Mouse (Mus musculus) midbrain, postnatal 0 days (tissue): ENCODE measurements around the gene Gpn2. TPM values are rescaled to one million over a fixed set of nuclear protein-coding genes. Genes with fewer than 3 reads are reported as not detected.

ENCODE experiments used
- ATAC-seq: fragments of 200-750 bp; cut with Nextera tagmentation; 2 replicates; pipeline ENCODE4 v1.8.0; 2017; ENCODE audit warnings: moderate number of reproducible peaks, mild to moderate bottlenecking, moderate TSS enrichment, moderate library complexity; ENCODE audit not compliant: low FRiP score
- DNase-seq: peaks from one replicate; pipeline ENCODE4 v3.0.0-alpha.2; 2015; ENCODE audit warnings: low spot score
- H3K27ac ChIP-seq: fragments of 300-500 bp; sonication (generic); 2 replicates; pipeline ENCODE4 v1.5.1; 2014; ENCODE audit warnings: low read depth, mild to moderate bottlenecking, low read length, mixed read lengths
- H3K27me3 ChIP-seq: fragments of 300-500 bp; sonication (generic); 2 replicates; pipeline ENCODE4 v1.6.1; 2014; ENCODE audit warnings: low read length, control low read depth, mixed read lengths; ENCODE audit not compliant: insufficient read depth
- H3K36me3 ChIP-seq: fragments of 300-500 bp; sonication (generic); 2 replicates; pipeline ENCODE4 v1.6.1; 2014; ENCODE audit warnings: low read length, control low read depth, mixed read lengths; ENCODE audit not compliant: insufficient read depth
- H3K4me1 ChIP-seq: fragments of 300-500 bp; sonication (generic); 2 replicates; pipeline ENCODE4 v1.6.1; 2014; ENCODE audit warnings: mild to moderate bottlenecking, control low read depth, antibody characterized with exemption, low read length, mixed read lengths; ENCODE audit not compliant: insufficient read depth
- H3K4me2 ChIP-seq: fragments of 300-500 bp; sonication (generic); 2 replicates; pipeline ENCODE4 v1.6.1; 2014; ENCODE audit warnings: low read depth, mild to moderate bottlenecking, low read length, mixed read lengths; ENCODE audit not compliant: poor library complexity, severe bottlenecking
- H3K4me3 ChIP-seq: fragments of 300-500 bp; sonication (generic); 2 replicates; pipeline ENCODE4 v1.5.1; 2014; ENCODE audit warnings: low read depth, mild to moderate bottlenecking, low read length, moderate library complexity
- H3K9ac ChIP-seq: fragments of 300-500 bp; sonication (generic); replicated peaks from 2 replicates; pipeline ENCODE4 v1.6.1; 2014; ENCODE audit warnings: mild to moderate bottlenecking, low read length, moderate library complexity, mixed read lengths; ENCODE audit not compliant: poor library complexity, severe bottlenecking
- H3K9me3 ChIP-seq: fragments of 300-500 bp; sonication (generic); 2 replicates; pipeline ENCODE4 v1.6.1; 2016; ENCODE audit warnings: low read length, control low read depth
- CTCF ChIP-seq: IDR thresholded peaks from 2 replicates; pipeline ENCODE4 v1.5.1; 2016; ENCODE audit warnings: antibody characterized with exemption, mild to moderate bottlenecking
- WGBS: fragments of 180-500 bp; shearing (Covaris S2); extraction: QIAGEN DNeasy Blood & Tissue Kit; methylation state at CpG from one replicate; pipeline ENCODE4 v1.1.7; 2014; 5-methylcytosine and 5-hydroxymethylcytosine counted together
- polyA plus RNA-seq: library from polyadenylated mRNA; unstranded; fragments of >200 nt; fragmentation: Nextera tagmentation; extraction: Ambion mirVana; gene quantifications from 2 replicates; pipeline ENCODE4 v1.2.1, GENCODE M21; 2015
- total RNA-seq: library from RNA; depleted of rRNA; stranded (reverse); fragments of >200 nt; gene quantifications from 2 replicates; pipeline ENCODE4 v1.2.3, GENCODE M21; 2014

Gpn2 gene
- total and polyA plus RNA-seq, 2 experiments from 2014 or later, result 16.2 to 22.7 TPM

DNA sequence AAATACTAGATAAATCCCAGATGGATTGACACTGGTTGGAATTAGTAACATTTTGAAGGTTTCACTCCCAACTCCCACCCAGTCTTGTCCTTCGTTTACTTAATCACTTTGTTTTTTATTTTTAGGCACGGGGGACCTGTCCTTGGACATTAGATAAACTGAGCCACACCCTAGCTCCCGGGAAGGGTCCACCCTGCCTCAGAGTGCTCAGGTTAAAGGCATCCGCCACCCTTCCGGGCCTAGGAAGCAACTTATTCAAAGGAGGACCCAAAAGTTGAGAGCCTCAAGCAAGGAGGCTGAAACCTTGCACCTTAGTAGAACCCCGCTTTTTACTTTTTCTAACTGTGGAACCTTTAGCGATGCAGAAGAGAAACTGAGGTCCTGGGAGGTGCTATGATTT lies 15.0 kb downstream of the Gpn2 start:
- TF ChIP-seq CTCF, result no peak
- Histone ChIP-seq H3K9me3 (no peaks in the 10 kb centered on the region), H3K27ac (no peak overlapping the region), H3K36me3 (peaks cover 13% of the 10 kb centered on the region), H3K4me2 (peak overlapping the region; percentile 66), H3K27me3 (peaks cover 40% of the 10 kb centered on the region), H3K4me3 (peak overlapping the region; percentile 36), H3K4me1 (no peaks in the 10 kb centered on the region), H3K9ac (no peak overlapping the region)
- WGBS, result 36% methylated on average over 7 of the region's 7 CpGs
- ATAC-seq (no peak), DNase-seq (no peak)

GRCm38 (mm10) chr4:133599571-133600073 lies 15.5 kb downstream of the Gpn2 start:
- DNase-seq (peak; percentile 70), ATAC-seq (peak; percentile 86)
- Histone ChIP-seq H3K27ac (no peak overlapping the region), H3K4me2 (peak overlapping the region; percentile 66), H3K27me3 (peaks cover 40% of the 10 kb centered on the region), H3K4me3 (peak overlapping the region; percentile 36), H3K36me3 (peaks cover 15% of the 10 kb centered on the region), H3K4me1 (no peaks in the 10 kb centered on the region), H3K9ac (no peak overlapping the region), H3K9me3 (no peaks in the 10 kb centered on the region)
- WGBS, result under 1% methylated on average over 45 of the region's 50 CpGs
- TF ChIP-seq CTCF, result no peak

DNA sequence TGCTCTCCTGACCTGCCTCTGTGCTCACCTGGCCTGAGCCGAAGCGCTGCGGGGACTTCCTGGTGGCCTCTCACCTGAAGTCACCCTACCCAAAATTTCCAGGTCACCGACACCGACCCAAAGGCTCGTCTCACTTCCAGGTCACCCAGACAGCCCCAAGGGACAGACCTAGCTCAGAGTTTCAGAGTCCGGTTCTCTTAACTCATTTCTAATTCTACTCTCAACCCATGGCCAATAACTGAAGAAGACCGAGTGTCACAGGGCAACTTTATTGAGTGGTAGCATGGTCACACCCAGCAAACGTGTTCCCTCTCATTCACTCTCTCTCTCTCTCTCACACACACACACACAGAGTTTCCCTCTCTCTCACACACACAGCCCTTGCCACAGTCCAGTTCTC lies 16.1 kb downstream of the Gpn2 start:
- Histone ChIP-seq H3K36me3 (peaks cover 15% of the 10 kb centered on the region), H3K4me1 (no peaks in the 10 kb centered on the region), H3K27me3 (peaks cover 40% of the 10 kb centered on the region), H3K9me3 (no peaks in the 10 kb centered on the region), H3K9ac (no peak overlapping the region), H3K4me3 (peak overlapping the region; percentile 36), H3K27ac (no peak overlapping the region), H3K4me2 (peak overlapping the region; percentile 66)
- TF ChIP-seq CTCF, result no peak
- no peak for ATAC-seq
- 18% methylated on average over 9 of the region's 9 CpGs for WGBS
- no peak for DNase-seq

GRCm38 (mm10) chr4:133601721-133602218 lies 17.6 kb downstream of the Gpn2 start, which contains the start of gene Sfn:
TSS of gene Sfn (minus strand) at chr4:133602168.
- H3K9me3 ChIP-seq, result no peaks in the 10 kb centered on the region
- H3K27me3 ChIP-seq, result peaks cover 40% of the 10 kb centered on the region
- no peaks in the 10 kb centered on the region for H3K4me1 ChIP-seq
- peaks cover 19% of the 10 kb centered on the region for H3K36me3 ChIP-seq
- no peak within 1 kb of the TSS for H3K4me2 ChIP-seq
- TF ChIP-seq CTCF, result peak; percentile 33
- H3K27ac ChIP-seq, result no peak within 1 kb of the TSS
- no peak for ATAC-seq
- no peak within 1 kb of the TSS for H3K9ac ChIP-seq
- no peak within 1 kb of the TSS for H3K4me3 ChIP-seq
- WGBS, result 5% methylated on average over 16 of the region's 16 CpGs
- no peak for DNase-seq

DNA sequence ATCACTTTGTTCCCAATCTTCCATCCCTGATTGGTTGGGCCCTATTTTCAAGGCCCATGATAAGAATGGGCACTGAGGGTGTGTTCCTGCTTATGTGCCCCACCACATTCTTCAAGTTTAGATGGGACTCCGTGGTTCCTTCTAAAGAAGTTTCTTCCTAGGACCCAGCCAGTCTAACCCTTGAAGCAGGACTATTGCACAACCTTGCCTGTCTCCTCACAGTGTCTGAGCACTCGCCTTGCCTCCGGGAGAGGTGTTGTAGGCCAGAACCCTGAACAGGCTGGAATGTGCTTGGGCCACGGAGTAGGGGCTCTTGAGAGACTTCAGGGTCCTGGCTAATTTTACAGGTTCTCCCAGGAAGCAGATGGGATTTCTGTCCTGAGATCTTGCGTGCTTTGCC lies 18.9 kb downstream of the Gpn2 start:
- no peak for DNase-seq
- 89% methylated on average over 5 of the region's 5 CpGs for WGBS
- H3K4me1 ChIP-seq, result no peaks in the 10 kb centered on the region
- no peak for ATAC-seq
- no peak overlapping the region for H3K4me3 ChIP-seq
- H3K27me3 ChIP-seq, result peaks cover 40% of the 10 kb centered on the region
- H3K4me2 ChIP-seq, result no peak overlapping the region
- H3K9me3 ChIP-seq, result no peaks in the 10 kb centered on the region
- H3K9ac ChIP-seq, result no peak overlapping the region
- no peak for TF ChIP-seq CTCF
- H3K27ac ChIP-seq, result no peak overlapping the region
- peaks cover 27% of the 10 kb centered on the region for H3K36me3 ChIP-seq

DNA sequence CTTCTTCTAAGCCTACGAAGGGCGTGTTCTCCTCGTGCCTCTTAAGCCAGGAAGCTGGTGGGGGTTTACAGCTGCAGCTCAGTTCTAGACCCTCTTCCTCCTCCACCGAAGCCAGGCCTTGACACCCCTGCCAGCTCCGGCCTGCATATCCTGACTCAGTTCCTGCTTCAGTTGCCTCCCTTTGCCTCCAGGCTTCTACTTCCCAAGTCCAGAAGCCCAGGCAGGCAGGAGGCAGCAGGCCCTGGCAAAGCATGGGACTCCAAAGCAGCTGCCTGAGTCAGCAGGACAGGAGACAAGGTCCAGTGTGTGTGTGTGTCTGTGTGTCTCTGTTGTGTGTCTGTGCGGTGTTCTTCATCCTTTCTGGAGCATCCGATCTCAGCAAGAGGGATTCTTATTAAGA lies 20.0 kb downstream of the Gpn2 start:
- peaks cover 35% of the 10 kb centered on the region for H3K36me3 ChIP-seq
- 93% methylated on average over 7 of the region's 7 CpGs for WGBS
- H3K4me2 ChIP-seq, result no peak overlapping the region
- ATAC-seq (no peak), DNase-seq (no peak)
- no peak overlapping the region for H3K27ac ChIP-seq
- no peak overlapping the region for H3K4me3 ChIP-seq
- H3K27me3 ChIP-seq, result peaks cover 28% of the 10 kb centered on the region
- no peaks in the 10 kb centered on the region for H3K9me3 ChIP-seq
- no peaks in the 10 kb centered on the region for H3K4me1 ChIP-seq
- no peak overlapping the region for H3K9ac ChIP-seq
- TF ChIP-seq CTCF, result no peak
